Mouse (Mus musculus): Measurements from ENCODE around the gene Gm10337. TPM values are rescaled to one million over a fixed set of nuclear protein-coding genes. Genes with fewer than 3 reads are reported as not detected.
A peak's percentile ranks its signal among the peaks of the same experiment; 100 is the strongest.

The Gm10337 gene
- polyA plus RNA-seq, 1 experiment from 2014 or later, result 6.3 TPM

DNA sequence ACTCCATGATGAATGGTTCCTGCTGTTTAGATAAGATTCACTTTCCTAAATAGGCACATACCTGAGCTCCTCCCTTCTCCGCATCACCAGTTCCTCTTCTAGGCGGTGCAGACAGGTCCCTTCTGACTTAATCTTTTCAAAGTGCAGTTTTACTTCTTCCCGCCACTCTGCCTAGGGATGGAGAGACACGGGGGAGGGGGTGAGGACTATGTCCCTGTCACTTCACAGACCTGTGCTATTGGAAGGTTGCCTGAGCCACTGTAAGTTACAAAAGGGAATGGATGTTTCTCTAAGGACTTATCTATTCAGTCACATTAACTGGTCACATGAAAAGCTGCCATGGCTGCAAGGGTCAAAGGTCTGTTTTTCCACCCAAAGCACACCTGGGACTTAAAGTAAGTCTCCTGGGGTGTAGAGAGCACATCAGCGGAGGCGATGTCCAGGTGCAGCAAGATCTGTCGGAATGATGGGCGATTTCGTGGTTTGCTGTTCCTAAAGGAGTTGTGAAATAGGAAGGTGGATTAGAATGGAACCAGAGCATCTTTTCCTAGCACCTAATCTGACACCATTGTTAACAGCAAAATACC, 1.2 kb upstream of the Gm10337 start:
- Histone ChIP-seq H3K4me1 (replicated peaks) (0 out of 2 replicates have a peak, but pooled peaks cover 7% of the 10 kb centered on the region), H3K4me2 (no peak overlapping the region), H3K27ac (no peak overlapping the region), H3K36me3 (peaks cover 82% of the 10 kb centered on the region), H3K27me3 (no peaks in the 10 kb centered on the region), H3K9ac (no peak overlapping the region), H3K9me3 (no peaks in the 10 kb centered on the region), H3K4me3 (no peak overlapping the region)
- 77% methylated on average over 9 of the region's 9 CpGs for WGBS
- no peak for ATAC-seq (ENCODE audit: low FRiP score)

DNA sequence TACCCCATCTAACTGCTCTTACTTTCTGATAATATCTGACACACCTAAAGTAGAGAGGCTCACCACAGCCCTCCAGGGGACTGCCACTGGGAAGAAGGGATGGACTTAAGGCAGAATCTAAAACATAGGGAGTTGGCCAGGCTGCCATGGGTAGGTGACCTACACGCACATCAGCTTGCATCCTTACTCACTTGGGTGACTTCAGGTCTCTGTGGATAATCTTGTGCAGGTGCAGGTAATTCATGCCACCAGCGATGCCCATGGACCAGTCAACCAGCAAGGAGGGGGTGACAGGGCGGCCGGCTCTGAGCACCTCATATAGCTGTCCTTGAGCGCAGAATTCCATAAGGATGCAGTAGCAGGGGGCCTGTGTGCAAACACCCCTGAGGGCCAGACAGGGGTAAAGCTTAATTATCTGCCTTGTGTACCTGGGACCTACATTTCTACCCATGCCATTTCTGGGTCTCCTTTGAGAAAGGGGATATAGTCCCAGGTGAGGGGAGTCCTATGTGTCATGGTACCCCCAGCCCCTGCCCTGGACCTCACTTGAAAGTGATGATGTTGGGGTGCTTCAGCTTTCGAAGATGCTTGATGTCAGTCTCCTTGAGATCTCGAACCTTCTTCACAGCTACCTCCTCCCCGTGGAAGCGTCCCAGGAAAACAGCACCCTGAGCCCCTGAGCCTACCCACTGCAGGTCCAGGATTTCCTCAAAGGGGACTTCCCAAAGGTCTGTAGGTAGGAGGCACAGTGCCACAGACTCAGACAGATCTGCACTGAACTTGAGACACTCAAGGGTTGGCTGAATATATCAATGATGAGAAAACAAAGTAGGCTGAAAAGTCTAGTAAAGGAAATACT, 631 bp downstream of the Gm10337 start:
- Histone ChIP-seq H3K27ac (no peak overlapping the region), H3K36me3 (peaks cover 78% of the 10 kb centered on the region), H3K27me3 (no peaks in the 10 kb centered on the region), H3K4me3 (no peak overlapping the region), H3K9me3 (no peaks in the 10 kb centered on the region), H3K9ac (no peak overlapping the region), H3K4me1 (replicated peaks) (peaks cover 16% of the 10 kb centered on the region), H3K4me2 (no peak overlapping the region)
- ATAC-seq (ENCODE audit: low FRiP score), result no peak
- WGBS, result 91% methylated on average over 9 of the region's 9 CpGs

DNA sequence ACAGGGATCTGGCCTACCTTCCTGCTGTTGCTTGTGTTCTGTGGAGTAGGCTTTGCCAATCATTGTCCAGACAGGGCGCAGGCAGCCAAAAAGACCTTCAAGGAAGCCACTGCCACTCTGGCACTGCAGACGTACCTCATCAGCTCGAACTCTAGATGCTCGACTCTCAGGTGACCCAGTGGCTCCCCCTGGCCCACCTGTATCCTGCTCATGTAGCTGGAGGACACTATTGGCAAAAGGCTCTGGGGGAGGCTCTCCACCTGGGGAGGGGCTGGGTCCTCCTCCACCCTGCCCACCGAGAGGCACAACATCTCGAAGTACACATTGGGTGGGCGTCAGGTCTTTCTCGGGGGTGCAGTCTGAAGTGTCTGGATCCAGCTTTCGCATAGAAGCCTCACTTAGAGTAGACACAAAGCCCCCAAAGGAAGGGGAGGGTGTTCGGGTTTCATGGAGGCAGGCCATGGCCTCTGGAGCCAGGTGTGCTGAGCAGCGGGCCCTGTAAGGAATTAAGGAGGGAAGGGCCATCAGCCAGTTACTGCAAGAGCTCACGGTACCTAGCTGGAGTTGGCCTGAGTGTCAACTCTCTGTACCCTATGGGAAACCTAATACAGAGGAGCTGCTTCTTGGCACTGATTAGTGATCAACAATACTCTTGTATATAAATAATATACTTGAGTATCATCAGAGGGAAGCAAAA, 1.7 kb downstream of the Gm10337 start:
- Histone ChIP-seq H3K27me3 (no peaks in the 10 kb centered on the region), H3K4me3 (no peak overlapping the region), H3K27ac (no peak overlapping the region), H3K36me3 (peaks cover 68% of the 10 kb centered on the region), H3K4me1 (replicated peaks) (peaks cover 26% of the 10 kb centered on the region), H3K9ac (0 out of 2 replicates have a peak overlapping the region, but pooled peaks have one; percentile 15), H3K9me3 (no peaks in the 10 kb centered on the region), H3K4me2 (no peak overlapping the region)
- no peak for ATAC-seq (ENCODE audit: low FRiP score)
- 80% methylated on average over 12 of the region's 12 CpGs for WGBS

DNA sequence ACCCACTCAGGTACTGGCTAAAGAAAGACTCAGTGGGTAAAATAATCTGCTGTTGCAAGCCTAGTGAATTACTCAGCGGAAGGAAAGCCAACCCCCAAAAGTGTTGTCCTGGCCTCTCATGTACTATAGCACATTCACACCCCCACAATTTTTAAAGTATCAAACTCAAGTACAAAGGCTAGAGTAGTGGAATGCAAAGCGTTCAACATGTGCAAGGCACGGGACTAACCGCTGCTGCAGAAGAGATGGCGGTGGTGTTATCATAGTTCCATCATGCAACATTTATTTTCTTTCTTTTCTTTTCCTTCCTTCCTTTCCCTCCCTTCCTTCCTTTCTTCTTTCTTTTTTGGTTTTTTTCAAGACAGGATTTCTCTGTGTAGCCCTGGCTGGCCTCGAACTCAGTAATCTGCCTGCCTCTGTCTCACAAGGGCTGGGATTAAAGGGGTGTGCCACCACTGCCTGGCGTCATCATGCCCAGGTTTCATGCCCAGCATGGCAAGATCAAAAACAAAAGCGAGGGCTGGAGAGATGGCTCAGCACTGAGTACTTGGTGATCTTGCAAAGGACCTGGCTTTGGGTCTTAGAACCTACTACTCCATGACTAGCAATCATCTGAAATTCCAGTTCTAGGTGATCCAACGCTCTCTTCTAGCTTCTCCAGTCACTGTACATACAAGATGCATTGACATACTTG, 2.4 kb downstream of the Gm10337 start:
- H3K4me1 ChIP-seq (replicated peaks), result peaks cover 29% of the 10 kb centered on the region
- ATAC-seq (ENCODE audit: low FRiP score), result no peak
- H3K4me3 ChIP-seq, result no peak overlapping the region
- H3K9ac ChIP-seq, result 0 out of 2 replicates have a peak overlapping the region, but pooled peaks have one; percentile 15
- H3K27me3 ChIP-seq, result no peaks in the 10 kb centered on the region
- H3K9me3 ChIP-seq, result no peaks in the 10 kb centered on the region
- WGBS, result 88% methylated on average over 9 of the region's 9 CpGs
- H3K27ac ChIP-seq, result no peak overlapping the region
- no peak overlapping the region for H3K4me2 ChIP-seq
- H3K36me3 ChIP-seq, result peaks cover 61% of the 10 kb centered on the region

DNA sequence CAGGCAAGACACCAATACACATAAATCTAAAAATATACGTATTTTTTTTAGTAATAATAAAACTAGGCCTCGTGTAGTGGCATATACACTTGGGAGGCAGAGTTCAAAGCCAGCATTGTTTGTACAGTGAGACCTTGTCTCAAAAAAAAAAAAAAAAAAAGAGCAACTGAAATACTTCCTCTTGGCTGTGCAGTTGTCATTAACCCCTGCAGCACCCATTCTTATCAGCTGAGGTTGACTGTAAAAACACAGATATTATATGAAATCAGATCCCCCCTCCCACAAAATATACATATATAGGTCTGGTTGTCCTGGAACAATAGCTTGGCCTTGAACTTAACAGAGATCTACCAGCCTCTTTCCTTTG, 2.9 kb downstream of the Gm10337 start:
- H3K9me3 ChIP-seq, result no peaks in the 10 kb centered on the region
- H3K4me2 ChIP-seq, result no peak overlapping the region
- no peaks in the 10 kb centered on the region for H3K27me3 ChIP-seq
- H3K4me1 ChIP-seq (replicated peaks), result peaks cover 34% of the 10 kb centered on the region
- no peak overlapping the region for H3K27ac ChIP-seq
- 71% methylated on average over 2 of the region's 2 CpGs for WGBS
- H3K36me3 ChIP-seq, result peaks cover 55% of the 10 kb centered on the region
- ATAC-seq (ENCODE audit: low FRiP score), result no peak
- 0 out of 2 replicates have a peak overlapping the region, but pooled peaks have one; percentile 15 for H3K9ac ChIP-seq
- no peak overlapping the region for H3K4me3 ChIP-seq

DNA sequence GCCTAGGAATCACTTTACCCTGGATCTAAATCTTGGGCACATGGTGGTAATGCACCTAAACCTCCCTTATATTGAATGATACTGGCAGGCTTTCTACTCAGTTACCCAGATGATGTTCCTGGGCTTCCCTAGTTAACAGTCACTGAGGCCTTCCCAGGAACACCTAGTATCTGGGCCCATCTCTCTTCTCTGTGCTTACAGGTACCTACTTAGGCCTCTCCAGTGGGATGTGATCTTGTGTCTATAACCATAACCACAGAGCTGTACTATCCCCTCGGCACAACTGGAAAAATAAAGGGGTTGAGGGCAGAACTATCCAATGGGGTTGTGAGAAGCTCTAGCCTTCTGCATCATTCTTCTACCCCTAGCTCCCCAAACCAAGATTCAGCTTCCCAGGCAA, 3.3 kb downstream of the Gm10337 start:
- ATAC-seq (ENCODE audit: low FRiP score), result no peak
- Histone ChIP-seq H3K27ac (no peak overlapping the region), H3K36me3 (peaks cover 51% of the 10 kb centered on the region), H3K9me3 (no peaks in the 10 kb centered on the region), H3K4me3 (no peak overlapping the region), H3K4me1 (replicated peaks) (peaks cover 38% of the 10 kb centered on the region), H3K4me2 (no peak overlapping the region), H3K9ac (no peak overlapping the region), H3K27me3 (no peaks in the 10 kb centered on the region)
- WGBS, result 100% methylated on average over 1 of the region's 1 CpGs

DNA sequence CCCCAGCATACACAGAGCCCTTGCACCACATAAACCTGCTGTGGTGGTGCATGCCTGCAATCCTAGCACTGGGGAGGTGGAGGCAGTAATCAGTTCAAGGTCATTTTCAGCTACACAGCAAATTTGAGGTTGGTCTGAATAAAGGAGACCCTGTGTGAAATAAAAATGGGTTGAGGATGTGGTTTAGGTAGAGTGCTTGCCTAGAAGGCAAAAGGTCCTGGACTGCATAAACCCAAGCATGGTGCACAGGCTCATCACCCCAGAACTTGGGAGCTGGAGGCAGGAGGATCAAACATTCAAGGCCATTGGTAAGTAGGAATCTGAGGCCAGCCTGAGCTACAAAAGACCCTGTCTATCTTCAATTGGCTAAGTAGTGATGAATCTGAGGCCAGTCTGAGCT, 4.0 kb downstream of the Gm10337 start:
- no peak overlapping the region for H3K27ac ChIP-seq
- no peaks in the 10 kb centered on the region for H3K27me3 ChIP-seq
- H3K36me3 ChIP-seq, result peaks cover 44% of the 10 kb centered on the region
- H3K4me3 ChIP-seq, result no peak overlapping the region
- no peak for ATAC-seq (ENCODE audit: low FRiP score)
- peaks cover 45% of the 10 kb centered on the region for H3K4me1 ChIP-seq (replicated peaks)
- no peak overlapping the region for H3K9ac ChIP-seq
- H3K9me3 ChIP-seq, result no peaks in the 10 kb centered on the region
- H3K4me2 ChIP-seq, result no peak overlapping the region

DNA sequence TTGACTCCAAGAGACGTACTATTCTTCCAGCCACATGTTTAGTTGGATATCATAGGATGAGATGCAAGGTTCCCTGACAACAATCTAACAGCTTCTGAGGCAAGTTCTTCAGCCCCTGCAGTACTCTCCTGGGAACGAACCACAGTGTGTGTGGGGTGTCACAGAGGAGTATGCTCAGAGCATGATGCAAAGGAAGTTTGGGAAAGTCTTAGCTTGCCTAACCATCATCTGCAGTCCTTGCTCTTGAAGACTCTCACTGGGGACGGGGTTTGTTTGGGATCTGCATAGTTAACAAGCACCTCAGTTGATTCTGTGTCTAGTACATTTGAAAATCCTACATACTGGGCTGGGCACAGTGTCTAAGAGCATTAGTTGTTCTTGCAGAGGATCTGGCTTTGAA, 4.8 kb downstream of the Gm10337 start:
- no peak overlapping the region for H3K4me3 ChIP-seq
- peaks cover 52% of the 10 kb centered on the region for H3K4me1 ChIP-seq (replicated peaks)
- no peak overlapping the region for H3K4me2 ChIP-seq
- H3K9me3 ChIP-seq, result no peaks in the 10 kb centered on the region
- H3K27me3 ChIP-seq, result no peaks in the 10 kb centered on the region
- H3K36me3 ChIP-seq, result peaks cover 36% of the 10 kb centered on the region
- no peak overlapping the region for H3K9ac ChIP-seq
- 89% methylated on average over 3 of the region's 3 CpGs for WGBS
- no peak for ATAC-seq (ENCODE audit: low FRiP score)
- H3K27ac ChIP-seq, result no peak overlapping the region

DNA sequence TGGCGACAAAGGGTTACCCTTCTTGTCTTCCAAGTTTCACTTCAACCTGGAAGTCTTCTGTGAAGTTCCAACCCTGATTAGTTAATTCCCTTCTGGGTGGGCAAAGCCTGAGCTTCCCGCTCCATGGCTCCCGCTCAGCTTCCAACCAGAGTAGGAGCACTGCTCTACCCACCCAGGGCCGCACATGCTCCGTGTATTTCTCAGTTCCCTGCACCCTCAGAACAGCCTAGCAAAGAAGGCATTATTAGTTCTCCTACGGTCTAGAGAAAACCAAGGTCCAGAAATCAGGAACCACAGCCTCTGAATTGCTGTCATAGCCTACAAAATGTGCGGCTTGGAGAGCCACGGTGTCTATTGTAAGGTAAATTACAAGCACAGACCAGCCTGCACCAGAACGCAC, 6.6 kb downstream of the Gm10337 start:
- peak overlapping the region; percentile 81 for H3K9ac ChIP-seq
- H3K36me3 ChIP-seq, result peaks cover 19% of the 10 kb centered on the region
- WGBS, result 4% methylated on average over 9 of the region's 9 CpGs
- H3K4me1 ChIP-seq (replicated peaks), result peaks cover 69% of the 10 kb centered on the region
- peak overlapping the region; percentile 92 for H3K27ac ChIP-seq
- H3K9me3 ChIP-seq, result no peaks in the 10 kb centered on the region
- H3K27me3 ChIP-seq, result no peaks in the 10 kb centered on the region
- peak overlapping the region; percentile 80 for H3K4me2 ChIP-seq
- peak; percentile 65 for ATAC-seq (ENCODE audit: low FRiP score)
- peak overlapping the region; percentile 62 for H3K4me3 ChIP-seq

DNA sequence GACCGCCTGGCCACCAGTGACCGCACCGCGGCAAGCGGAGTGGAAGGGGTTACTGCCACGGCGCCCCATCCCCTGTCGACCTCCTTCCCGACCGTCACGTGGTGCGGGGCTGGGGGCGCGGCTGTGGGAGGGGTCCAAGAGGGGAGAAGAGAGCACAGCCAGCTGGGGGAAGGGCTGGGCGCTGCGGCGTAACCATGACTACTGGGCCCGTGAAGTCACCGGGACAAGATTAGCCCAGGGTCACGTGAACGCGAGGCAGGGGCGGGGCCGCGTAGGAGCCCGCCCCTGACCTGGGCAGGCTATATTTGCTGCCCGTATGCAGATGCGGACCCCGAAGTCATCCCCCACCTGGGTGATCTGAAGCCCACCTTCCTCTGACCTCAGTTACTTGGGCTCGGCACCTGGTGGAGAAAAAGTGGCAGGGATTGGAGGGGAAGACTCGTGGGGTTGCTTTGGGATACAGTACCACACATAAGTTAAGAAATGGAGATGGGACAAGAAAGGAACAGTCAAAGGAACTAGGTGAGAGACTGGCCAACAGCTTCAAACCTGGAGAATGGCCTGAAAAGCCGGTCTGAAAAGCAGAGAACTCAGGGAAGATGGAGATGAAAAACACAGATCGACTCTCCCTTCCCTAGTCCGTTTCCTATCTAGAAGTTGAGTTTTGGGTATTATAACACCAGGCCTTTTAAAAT, 7.2 kb downstream of the Gm10337 start:
- Histone ChIP-seq H3K4me2 (peak overlapping the region; percentile 80), H3K4me3 (peak overlapping the region; percentile 62), H3K9ac (peak overlapping the region; percentile 81), H3K4me1 (replicated peaks) (peaks cover 75% of the 10 kb centered on the region), H3K36me3 (peaks cover 12% of the 10 kb centered on the region), H3K9me3 (no peaks in the 10 kb centered on the region), H3K27ac (peak overlapping the region; percentile 92), H3K27me3 (no peaks in the 10 kb centered on the region)
- ATAC-seq (ENCODE audit: low FRiP score), result peak; percentile 95
- WGBS, result 4% methylated on average over 34 of the region's 34 CpGs

DNA sequence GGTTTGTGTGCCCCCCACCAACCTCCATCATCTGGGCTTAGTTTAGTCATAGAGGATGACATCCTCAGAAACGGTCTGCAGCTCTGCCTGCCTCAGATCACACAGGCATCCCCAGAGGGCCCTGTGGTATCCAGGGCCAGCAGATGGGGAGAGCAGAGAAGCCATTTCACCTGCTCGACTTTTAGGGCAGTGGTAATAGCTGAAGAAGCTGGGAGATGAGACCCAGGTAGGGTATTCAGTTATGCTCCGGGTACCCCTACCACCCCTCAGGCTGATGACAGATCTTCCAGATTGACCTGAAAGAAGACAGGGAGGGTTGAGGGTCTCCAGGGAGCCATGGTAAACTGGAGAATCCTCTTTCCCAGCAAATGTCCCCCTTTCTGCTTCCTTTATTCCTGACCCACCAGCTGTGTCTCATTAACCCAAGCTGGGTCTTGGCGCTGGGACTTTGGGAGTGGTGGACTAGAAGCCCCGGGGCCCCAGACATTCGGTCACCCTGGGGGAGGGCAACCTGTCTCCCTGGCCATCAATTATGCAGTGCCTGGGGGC, 7.8 kb downstream of the Gm10337 start:
- peaks cover 12% of the 10 kb centered on the region for H3K36me3 ChIP-seq
- peak overlapping the region; percentile 81 for H3K9ac ChIP-seq
- WGBS, result 4% methylated on average over 6 of the region's 6 CpGs
- ATAC-seq (ENCODE audit: low FRiP score), result peak; percentile 9; the same call in 1 of the 2 replicates
- peak overlapping the region; percentile 62 for H3K4me3 ChIP-seq
- H3K27me3 ChIP-seq, result no peaks in the 10 kb centered on the region
- peak overlapping the region; percentile 80 for H3K4me2 ChIP-seq
- no peaks in the 10 kb centered on the region for H3K9me3 ChIP-seq
- H3K27ac ChIP-seq, result peak overlapping the region; percentile 92
- peaks cover 81% of the 10 kb centered on the region for H3K4me1 ChIP-seq (replicated peaks)
